Mouse (Mus musculus) liver, adult (tissue): ENCODE measurements around the gene Svs5.

Source experiments
- GATA4 ChIP-seq: IDR thresholded peaks from 2 replicates; pipeline ENCODE4 v1.6.1; 2014; ENCODE audit warnings: mild to moderate bottlenecking, low read length; ENCODE audit not compliant: insufficient replicate concordance

Gene Svs5

GRCm38 (mm10) chr2:164372408-164373053, 40.0 kb downstream of the Svs5 start:
- no peak for TF ChIP-seq GATA4

GRCm38 (mm10) chr2:164373187-164373586, 40.6 kb downstream of the Svs5 start:
- no peak for TF ChIP-seq GATA4

GRCm38 (mm10) chr2:164377478-164378426, 45.2 kb downstream of the Svs5 start:
- no peak for TF ChIP-seq GATA4

- TF ChIP-seq GATA4: no peak
Observed at GRCm38 (mm10) chr2:164381726-164382125, 49.2 kb downstream of the Svs5 start.

GRCm38 (mm10) chr2:164382971-164383370, 50.4 kb downstream of the Svs5 start:
- TF ChIP-seq GATA4: no peak
